Mouse (Mus musculus): Measurements from ENCODE around the gene Bbs9. TPM values are rescaled to one million over a fixed set of nuclear protein-coding genes. Genes with fewer than 3 reads are reported as not detected.

The Bbs9 gene
- total RNA-seq, 2 experiments from 2014 or later = 26.8 to 31.2 TPM

DNA sequence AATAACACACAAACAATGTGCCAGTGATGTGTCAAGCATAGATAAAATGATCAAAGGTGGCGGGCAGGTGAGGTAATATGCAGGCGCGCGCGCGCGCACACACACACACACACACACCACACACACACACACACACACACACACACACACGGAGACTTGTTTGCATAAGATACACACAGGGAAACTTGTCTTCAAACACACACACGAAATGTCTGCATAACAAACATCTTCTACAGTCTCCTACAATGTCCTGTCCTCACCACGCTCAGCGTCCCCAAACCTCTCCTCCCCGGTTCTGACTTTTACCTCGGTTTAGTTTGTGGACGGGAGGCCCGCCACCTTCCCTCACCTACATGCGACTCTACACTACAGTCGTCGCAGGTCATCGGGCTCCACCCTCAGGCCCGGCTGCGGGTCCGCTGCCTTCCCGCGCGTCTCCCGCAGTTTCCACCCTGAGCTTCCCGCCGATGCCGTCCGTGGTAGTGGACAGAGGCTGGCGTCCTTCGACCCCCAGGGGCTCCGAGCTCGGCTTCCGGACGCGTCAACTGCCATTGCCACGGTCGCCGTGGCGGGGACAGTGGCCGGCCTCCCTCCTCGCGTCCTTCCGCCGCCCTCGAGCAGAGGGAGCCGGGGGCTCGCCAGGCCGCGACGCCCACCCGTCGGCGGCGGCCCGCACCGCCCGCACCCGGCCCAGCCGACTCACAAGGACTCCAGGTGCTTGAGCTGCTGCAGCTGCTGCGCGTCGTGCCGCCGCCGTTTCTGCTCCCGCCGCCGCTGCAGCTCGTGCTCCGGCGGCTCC lies 7.9 kb upstream of the Bbs9 start:
- intact Hi-C loops (cut with DNase I) = no loop called here
- peak; percentile 45 for DNase-seq

DNA sequence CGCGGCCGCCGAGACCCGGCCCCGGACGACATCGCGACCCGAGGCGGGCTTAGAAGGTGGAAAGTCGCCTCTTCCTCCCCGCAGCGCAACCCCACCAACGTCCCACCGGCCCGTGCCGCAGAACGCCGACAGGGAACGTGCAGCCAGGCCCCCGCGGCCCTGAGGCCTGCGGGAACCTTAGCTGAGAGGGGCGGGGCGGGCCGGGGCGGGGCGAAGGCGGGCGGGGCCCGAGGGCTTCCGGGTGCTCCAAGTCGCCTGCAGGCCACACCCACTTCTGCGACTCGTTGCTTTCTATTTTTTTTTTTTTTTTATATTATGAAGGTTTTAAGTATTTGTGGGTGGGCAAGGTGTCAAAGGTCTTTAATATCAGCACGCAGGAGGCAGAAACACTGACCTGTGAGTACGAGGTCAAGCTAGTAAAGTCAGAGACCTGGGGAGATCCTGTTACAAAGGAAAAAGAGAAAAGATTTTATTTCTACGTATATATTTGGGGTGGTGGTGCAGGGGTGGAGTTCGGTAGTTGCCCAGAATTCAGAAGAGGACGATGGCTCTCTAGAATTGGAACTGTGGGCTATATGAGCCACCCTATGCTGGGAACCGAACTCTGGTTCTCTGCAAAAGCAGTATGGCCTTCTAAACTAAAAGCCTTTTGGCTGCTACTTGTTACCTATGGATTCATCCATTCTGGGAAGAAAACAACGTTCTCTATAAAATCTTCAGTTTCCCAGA lies 7.2 kb upstream of the Bbs9 start:
- DNase-seq = peak; percentile 69
- intact Hi-C loops (cut with DNase I) = no loop called here

DNA sequence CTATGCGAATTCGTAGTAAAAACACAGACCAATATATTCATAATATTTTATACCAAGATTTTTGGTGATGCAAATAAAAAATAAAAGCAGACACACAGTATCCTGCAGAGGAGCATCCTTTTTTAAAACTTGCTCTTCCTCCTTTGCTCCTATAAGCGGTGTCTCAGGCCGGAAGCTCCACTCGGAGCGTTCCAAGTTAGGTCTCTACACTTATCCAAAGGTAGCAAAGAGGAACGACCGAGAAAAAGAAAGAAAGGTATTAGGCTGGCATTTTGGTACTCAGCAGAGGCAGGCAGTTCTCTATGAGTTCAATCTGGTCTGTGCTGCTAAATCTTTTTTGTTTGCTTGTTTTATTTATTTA lies 6.6 kb upstream of the Bbs9 start:
- intact Hi-C loops (cut with DNase I) = no loop called here
- no peak for DNase-seq

DNA sequence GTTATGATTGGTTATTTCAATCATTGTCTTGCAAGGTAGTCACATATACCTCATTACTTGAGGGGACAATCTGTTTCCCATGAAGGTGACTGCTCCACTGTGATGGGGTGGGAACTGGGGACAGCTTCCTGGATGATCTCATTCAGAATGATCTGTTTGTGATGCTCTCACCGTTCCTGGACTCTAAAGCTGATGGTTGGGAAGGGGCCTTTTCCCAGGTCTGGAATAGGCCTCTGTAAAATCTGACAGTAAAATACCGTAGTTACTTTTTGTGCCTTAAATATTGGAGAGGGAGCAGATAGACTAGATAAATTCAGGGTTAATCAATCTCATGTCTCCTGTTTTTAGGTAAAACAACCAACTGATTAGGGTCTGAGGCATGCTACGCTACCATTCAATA lies 5.9 kb upstream of the Bbs9 start, which contains the start of gene Rp9:
Gene Rp9, minus strand, starts transcription at position 101 of the 400 bp plus-strand sequence.
- intact Hi-C loops (cut with DNase I) = no loop called here
- DNase-seq = no peak

DNA sequence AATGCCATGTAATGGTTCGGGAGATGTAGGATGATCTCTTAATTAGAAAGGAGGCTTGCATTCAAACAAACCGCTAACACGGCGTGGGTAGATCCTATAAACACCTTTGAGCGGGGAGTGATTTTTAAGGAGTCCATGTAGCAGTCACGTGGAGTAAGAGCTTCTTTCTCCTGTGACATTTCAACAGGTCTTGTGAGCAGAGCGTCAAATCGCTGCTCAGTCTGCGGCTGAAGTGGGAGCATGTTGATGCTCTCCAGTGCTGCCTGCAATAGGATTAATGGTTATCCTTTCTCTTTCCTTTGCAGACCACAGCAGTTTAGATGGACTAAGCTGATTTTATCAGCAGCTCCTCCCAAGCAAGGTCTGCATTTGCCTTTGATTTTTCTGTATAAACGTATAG lies 750 bp downstream of the Bbs9 start:
- DNase-seq = no peak
- intact Hi-C loops (cut with DNase I) = no loop called here

DNA sequence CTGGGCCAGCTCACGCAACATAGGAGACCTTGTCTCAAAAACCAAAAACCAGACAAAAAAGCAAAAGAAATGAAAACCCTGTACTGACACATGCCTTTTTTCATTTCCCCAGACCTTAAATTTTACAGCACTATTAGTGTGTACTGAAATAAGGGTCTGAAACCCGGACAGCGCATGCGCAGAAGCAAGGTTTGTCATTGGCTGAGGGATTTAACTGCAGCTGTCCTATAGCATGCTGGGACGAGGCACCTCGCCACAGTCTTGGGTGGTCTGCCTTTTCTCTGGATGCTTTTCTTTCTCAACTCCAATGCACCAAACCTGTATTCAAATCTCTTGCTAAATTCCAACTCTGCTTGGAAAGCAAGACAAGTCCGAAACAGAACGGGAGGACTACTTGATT lies 3.4 kb downstream of the Bbs9 start:
- no peak for DNase-seq
- intact Hi-C loops (cut with DNase I) = no loop called here

DNA sequence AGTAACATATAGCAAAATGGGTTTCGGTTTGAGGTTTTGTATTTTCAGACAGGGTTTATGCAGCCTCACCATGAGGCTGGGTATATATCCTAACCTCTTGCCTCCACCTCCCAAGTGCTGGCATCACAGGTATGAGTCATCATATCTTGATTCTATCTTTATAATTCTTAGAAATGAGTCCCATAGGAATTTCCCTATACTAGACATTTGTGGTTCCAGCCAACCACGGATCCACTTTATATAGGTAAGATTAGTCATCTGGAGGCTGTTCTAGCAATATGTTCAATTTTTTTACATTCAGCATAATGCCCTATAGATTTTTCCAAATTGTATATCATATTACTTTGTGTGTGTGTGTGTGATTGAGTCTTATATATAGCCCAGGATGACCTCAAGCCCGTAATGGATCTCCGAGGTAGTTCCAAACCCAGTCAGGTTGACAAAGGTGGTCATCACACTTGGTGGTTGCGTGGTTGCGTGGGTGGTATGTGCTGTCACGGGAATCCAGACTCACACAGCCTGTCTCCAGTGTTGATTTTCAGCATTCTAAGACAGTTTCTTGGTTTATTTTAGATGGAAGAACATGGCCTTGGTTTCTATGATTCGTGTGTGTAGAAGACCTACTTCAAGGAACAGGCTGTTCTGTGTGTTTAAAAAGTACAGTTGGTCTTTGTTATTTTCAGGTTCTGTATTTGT lies 8.5 kb downstream of the Bbs9 start:
- no peak for DNase-seq

DNA sequence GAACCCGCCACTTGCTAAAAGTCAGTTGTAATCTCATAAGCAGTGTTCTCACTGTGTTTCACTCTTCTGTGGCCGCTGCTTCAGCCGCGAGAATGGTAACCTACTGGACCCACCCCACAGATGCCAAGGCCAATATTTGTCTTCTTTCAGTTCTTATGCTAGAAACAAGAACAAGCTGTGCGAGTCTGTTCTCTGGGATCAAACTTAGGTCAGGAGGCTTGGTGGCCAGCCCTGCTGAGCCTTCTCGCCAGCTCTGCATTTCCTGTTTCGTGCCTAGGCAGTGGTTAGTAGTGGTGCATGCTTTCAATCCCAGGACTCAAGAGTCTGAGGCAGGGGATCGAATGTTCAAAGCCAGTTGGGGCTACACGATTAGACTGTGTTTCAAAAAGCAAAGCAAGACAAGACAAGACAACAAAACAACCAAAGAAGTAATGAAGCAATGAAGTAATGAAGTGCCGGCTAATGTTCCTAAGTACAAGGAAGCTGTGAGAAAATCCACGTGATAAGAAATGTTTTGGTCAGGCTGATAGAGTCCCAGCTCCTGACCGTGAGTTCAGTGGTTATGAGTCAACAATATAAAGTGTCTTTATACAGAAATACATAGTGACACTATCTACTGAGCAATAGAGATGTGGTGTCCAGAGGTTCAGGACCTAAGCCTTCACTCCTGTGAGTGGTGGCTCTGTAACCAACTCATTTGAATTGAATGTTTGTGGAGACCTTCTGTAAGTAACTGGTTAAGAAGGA lies 9.2 kb downstream of the Bbs9 start:
- DNase-seq = no peak

More for the DNA sequence above, 8.5 kb downstream of the Bbs9 start:
- intact Hi-C loops (cut with DNase I) = no loop called here

DNA sequence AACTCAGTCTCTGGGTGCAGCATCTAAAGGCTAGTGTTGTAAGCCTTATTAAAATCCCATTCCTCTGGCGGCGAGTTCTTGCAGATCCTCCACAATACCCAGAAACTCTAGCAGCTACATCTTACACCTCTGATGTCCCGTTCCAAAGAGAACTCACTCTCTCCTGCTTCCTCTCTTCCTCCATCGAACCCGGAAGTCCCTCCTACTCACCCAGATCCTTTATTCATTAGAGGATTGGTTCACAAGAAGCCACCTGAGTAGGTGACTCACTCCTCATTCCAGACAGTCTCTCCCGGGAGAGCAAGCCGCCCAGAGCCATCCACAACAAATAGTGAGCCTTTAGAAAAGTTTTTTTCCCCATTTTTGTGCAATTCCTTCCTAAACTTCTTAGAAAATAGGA lies 10.7 kb downstream of the Bbs9 start:
- intact Hi-C loops (cut with DNase I) = no loop called here
- no peak for DNase-seq

More for the DNA sequence above, 9.2 kb downstream of the Bbs9 start:
- intact Hi-C loops (cut with DNase I) = no loop called here

DNA sequence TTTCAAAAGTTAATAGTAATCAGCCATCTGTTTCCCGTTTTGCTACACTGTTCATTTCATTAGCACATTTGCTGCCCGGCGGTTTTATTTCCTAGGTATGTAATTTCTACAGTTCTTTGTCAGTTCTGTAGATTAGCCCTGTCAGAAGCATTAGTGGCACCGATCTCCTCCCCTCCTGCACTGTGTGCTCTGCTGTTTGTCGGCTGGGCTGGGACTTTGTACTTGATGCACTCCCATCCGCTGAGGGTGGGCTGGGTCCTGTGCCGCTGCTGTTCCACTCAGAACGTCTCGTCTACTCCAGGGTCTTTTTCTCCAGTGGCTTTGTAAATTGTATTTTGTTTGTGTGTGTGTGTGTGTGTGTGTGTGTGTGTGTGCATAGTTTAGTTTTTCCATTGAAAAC lies 13.4 kb downstream of the Bbs9 start:
- intact Hi-C loops (cut with DNase I) = no loop called here
- no peak for DNase-seq

DNA sequence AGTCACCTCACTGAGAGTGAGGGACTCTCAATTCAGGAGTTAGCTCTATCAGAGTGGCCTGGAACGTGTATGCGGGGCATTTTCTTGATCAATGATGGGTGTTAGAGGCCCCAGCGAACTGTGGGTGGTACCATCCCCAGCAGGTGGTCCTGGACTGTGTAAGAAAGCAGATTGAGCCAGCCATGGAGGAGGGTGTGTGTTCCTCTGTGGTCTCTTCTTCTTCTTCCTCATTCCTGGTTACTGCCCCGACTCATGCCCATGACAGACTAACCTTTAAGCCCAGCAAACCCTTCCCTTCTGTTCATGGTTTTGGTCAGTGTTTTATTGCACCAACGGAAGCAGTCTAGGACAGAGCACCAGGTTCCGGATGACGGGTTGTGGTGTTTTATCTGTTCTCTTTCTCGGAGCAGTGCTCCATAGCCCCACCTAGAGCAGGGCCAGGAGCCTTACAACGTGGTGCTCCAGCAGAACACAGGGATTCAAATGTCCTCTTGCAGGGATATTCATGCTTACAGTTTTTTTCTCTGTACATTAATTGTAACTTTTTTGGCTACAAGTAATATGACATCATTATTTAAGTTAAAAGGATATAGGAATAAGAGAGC lies 18.8 kb downstream of the Bbs9 start:
- intact Hi-C loops (cut with DNase I) = no loop called here

DNA sequence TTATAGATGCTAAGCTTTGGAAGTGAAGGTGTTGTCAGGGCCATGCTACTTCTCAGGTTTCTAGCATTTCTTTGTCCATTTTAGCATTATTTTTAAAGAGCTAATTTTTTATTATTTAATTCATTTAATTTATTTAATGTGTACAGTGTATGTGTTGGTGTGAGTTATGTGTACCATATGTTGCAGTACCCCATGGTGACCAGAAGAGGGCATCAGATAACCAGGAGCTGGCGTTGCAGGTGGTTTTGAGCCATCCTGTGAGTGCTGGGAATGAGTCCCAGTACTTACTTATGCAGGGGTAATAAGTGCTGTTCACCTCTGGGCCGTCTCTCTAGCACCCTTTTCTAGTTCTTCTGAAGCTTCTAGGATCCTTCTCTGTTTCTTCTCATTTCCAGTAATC lies 19.6 kb downstream of the Bbs9 start:
- no peak for DNase-seq
- intact Hi-C loops (cut with DNase I) = no loop called here

More for the DNA sequence above, 18.8 kb downstream of the Bbs9 start:
- DNase-seq = no peak

DNA sequence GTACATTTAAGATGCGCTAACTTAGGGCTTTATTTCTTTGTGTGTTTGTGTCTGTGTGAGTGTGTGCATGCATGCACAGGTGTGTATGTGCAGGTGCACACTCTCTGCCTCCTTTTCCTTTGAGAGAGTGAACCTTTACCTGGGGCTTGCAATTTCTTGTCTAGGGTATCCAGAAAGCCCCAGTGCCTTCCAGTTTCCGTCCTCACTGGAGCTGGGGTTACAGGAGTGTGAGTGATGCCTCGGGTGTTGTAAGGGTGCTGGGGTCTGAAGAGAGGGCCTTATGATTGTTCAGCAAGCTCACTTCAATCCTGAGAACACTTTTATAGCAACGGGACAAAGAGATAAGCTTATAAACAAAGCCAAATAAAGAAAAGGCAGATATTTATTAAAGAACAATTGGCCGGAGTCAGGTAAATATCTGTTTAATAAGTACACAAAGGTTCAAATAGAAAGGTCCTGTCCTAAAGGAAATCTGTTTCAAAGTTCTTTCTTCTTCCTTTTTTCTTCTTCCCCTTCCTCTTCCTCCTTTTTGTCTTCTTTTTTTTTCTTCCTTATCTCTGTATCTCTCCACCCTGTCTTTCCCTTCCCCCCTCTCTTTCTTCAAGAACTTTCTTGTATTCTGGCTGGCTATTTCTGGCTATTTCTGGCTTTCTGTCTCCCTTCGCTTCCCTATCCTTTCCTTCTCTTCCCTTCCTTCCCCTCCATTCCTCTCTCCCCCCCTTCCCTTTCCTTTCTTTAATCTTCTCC lies 21.7 kb downstream of the Bbs9 start:
- intact Hi-C loops (cut with DNase I) = no loop called here
- no peak for DNase-seq

DNA sequence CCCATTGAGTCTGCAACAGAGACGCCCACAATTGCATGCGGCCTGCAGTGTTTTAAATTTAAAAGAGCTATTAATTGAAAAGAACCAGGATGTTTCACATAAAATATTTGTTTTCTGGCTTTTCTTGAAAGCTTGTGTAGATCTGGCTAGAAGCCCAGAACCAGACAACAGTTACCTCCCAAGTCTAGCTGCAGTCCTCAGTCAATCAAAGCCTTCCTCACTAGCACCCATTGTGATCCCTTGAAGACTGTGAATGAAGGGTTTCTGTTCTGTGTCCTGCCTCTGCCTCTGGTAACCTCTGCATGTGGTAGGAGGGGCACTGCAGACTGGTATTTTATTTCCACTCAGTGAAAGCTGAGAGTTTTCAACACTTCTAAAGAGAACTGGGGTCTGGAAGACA lies 27.5 kb downstream of the Bbs9 start:
- intact Hi-C loops (cut with DNase I) = no loop called here

DNA sequence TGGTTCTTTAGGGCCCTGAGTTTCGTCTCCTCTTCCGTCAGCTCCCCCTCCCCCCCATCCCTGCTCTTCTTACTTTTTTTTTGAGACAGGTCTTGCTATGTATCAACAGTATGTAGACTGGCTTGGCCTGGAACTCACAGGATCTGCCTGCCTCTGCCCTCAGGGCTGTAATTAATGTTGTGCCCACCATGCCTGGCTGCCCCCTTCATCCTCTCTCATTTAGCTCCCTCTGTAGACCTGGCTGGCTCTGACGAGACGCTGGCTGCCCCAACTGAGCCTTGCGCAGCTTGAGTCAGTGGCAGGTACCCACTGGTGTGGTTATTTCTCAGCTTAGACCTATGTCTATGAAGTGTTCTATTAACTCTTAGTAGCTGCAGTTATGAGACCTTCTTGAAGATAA lies 28.1 kb downstream of the Bbs9 start:
- intact Hi-C loops (cut with DNase I) = no loop called here
- no peak for DNase-seq

More for the DNA sequence above, 27.5 kb downstream of the Bbs9 start:
- DNase-seq = no peak

DNA sequence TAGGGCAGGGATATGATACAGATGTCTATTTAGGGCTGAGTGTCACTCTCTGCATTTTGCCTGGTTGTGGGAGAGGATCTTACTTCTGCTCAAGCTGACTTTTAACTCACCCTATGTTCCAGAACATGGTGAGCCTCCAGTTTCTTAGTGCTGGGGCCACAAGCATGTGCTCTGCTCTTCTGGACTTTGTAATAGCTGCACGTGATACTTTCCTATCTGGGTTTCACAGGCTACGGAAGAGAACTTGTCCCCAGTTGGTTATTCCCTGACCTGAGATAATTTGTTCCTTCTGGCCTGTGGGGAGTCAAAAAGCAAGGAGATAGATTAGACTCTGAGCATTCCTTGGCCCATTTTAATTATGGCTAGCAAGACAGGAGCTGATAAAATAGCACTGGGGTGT lies 30.1 kb downstream of the Bbs9 start:
- DNase-seq = no peak
- intact Hi-C loops (cut with DNase I) = no loop called here

DNA sequence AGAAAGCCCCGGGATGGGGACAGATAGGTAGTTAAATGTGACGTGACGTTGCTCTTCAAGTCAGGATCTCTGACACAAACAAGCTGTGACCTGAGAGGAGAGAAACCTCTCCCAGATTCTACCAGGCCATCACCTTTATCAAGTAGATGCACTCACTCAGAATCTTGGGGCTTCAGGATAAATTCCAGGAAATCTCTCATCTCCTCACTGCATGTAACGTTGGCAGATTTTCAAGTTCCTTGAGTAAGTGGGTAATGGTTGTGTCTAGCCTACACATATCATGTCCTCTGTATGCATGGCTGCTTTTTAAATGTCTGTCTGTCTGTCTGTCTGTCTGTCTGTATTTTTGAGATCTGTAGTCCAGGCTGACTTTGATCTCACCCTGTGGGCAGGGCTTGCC lies 39.6 kb downstream of the Bbs9 start:
- intact Hi-C loops (cut with DNase I) = no loop called here
- no peak for DNase-seq

DNA sequence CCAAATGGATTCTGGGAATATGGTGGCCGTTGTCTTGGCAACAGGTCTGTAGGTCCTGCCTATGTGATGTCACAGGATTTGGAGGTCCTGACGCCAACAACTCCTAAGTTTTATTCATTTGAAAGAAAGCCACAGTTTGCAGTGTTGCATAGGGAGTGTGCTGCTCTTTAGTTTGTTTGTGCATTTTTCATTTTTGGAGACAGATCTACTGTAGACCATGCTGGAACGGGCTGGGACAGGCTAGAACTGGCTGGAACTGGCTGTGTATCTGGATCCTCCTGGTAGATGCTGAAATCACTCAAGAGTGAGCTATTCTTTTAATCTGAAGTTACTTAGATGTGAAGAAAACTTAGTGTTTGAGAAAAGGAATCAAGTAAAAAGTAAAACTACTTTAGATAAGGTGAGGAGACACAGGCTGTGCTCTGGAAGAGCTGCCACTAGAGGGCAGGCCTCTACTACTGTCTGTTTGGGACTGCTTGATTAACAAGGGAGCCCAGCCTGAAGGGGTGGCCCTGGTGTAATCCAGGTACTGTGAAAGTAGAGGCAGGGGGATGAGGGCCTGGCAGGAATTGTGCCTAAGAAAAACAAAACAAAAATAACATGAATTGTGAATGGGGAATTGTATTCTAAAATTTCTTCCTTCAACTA lies 43.0 kb downstream of the Bbs9 start:
- intact Hi-C loops (cut with DNase I) = no loop called here
- peak; percentile 55 for DNase-seq

DNA sequence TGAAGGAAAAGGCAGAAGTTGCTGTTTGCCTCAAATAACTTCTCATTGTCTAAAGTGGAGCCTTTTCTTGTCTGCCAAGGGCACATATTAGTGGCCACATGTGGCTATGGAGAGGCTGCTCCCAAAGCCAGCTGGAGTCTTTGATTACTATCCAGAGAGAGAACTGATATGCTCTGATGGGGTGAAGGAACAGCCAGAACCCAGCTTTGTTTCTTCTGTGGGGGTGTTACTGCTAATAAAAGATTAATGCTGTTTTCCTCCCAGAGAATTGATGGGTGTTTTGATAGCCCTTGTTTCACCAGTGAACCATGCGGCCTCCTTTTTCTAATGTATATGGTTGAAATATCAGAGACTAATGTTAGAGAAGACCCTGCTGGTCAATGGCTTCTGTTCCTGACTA lies 47.9 kb downstream of the Bbs9 start:
- DNase-seq = no peak
- intact Hi-C loops (cut with DNase I) = no loop called here

Measured in left cerebral cortex, postnatal 4 days (tissue).